Mouse (Mus musculus) spleen, postnatal 10 days (tissue): ENCODE results near the gene Sh3glb2.

Source experiments
- DNase-seq, 2 experiments: peaks; one replicate each; pipeline ENCODE4 v3.0.0; 2021 to 2022; ENCODE audit warnings: low spot score in 2 of 2

Sh3glb2 gene

DNA sequence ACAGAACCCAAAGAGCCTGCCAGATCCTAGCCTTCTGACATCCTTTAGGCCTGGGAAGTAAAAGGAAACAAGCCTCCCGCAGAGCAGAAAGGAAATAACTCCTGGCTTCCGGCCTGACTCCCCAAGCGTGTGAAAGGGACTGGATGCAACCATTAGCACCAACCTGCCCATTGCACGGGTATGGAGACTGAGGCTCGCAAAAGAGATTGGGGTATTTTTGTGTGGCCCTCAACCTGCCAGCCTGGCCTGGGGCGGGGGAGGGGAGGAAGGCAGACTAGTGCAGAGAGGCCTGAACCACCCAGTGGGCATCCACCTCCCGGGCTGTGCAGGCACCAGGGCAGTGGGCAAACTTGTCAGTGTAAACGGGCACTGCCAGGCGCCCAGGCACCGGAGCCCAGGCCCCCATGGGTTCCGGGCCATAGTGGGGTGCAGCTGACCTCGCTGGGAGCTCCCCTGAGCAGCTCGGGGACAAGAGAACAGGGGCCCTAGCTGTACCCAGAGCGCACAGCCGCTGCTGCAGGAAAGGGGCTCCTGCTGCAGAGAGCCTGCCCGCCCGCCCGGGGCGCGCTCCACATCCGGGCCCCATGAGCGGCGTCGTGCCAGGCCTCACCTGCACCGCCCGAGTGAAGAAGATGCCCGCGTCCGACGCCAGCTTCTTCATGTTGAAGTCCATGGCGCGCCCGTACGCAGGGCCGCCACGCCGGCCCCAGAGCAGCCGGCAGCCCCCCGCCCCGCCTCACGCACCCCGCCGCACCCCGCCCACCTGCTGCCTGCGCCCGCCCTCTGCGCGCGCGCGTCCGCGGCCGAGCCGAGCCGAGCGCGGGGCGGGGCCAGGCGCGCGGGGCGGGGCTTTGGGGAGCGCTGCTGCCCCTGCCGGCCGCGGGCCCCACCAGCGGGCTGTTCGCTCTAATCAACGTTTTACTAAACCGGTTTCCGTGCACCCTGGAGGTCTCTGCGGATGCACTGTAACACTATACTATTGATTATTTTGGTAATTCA is at the start of gene Sh3glb2:
TSS of gene Sh3glb2 (minus strand) at position 805 of the 999 bp plus-strand sequence.
- peak; percentile 83 to 94 for DNase-seq

- no peak for DNase-seq
Measured at GRCm38 (mm10) chr2:30408452-30409100, 49.4 kb upstream of the Sh3glb2 start.

GRCm38 (mm10) chr2:30407778-30408177 is 48.6 kb upstream of the Sh3glb2 start:
- no peak for DNase-seq

- DNase-seq = no peak
Measured at GRCm38 (mm10) chr2:30407221-30407620, 48.1 kb upstream of the Sh3glb2 start.

GRCm38 (mm10) chr2:30403870-30404269 is 44.7 kb upstream of the Sh3glb2 start:
- DNase-seq = no peak

GRCm38 (mm10) chr2:30402843-30403242 is 43.7 kb upstream of the Sh3glb2 start:
- DNase-seq = no peak

GRCm38 (mm10) chr2:30402351-30402826 is 43.3 kb upstream of the Sh3glb2 start:
- DNase-seq = no peak

DNA sequence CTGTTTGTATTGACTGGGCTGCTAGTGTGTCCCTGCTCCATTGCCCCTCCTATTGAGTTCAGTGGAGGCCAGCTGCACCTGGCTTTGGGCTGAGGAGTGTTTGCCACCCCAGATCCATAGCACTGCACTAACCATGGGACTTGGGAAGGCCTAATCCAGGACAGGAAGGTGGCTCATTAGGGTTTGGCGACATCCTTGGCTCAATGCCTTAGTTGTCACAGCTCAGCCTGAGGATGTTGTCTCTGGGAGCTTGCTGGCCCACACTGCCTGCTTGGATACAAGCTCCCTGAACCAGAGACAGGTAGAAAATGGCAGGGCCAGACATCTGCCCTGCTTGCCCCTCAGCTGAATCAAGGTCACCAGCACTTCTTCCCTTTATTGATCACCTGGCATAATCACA is 42.4 kb upstream of the Sh3glb2 start:
- no peak for DNase-seq

DNA sequence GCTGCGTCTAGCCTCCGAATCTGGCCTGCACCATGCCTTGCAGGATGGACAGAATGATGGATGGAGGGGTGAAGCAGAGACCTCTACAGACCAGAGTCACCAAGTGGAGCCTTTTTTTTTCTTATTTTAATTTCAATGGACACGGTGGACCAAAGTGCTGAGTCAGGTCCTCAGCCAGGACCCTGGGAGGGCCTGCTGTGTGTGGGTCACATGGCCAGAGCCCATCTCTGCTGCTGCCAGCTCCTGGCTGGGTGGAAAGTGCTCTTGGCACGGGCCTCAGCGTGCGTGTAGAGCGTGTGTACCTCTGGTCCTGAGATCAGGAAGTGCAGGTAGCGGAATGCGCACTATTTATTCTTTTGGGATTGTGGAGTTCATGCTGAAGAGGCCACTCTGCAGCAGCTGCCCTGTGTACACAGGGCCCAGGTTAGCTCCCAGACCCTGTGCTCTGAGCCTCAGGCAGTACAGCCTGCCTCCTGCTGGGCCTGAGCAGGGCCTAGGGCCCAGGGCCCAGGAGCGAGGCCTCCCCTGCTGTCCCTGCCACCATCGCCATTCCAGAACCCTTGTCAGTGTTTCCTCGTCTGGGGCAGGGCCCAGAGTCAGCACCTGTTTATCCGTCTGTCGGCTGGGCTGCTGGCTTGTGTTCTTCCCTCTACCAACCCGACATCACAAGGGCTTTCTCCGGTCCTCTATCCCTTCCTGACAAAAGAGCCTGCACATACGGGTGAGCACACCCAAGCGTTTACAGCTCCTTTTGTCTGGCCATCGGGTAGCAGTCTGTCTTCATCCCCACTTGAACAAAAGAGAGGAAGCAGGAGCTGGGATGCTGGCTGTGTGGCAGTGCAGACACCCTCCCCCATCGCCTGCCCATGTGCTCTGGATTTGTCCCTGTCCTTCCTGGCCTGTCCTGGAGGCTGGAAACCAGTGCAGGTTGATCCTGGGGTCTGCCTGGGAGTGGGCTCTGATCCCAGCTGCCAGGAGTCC is 40.3 kb upstream of the Sh3glb2 start:
- DNase-seq = no peak

GRCm38 (mm10) chr2:30397986-30398512 is 38.9 kb upstream of the Sh3glb2 start:
- DNase-seq = no peak

GRCm38 (mm10) chr2:30396246-30396645 is 37.1 kb upstream of the Sh3glb2 start:
- DNase-seq = no peak

DNA sequence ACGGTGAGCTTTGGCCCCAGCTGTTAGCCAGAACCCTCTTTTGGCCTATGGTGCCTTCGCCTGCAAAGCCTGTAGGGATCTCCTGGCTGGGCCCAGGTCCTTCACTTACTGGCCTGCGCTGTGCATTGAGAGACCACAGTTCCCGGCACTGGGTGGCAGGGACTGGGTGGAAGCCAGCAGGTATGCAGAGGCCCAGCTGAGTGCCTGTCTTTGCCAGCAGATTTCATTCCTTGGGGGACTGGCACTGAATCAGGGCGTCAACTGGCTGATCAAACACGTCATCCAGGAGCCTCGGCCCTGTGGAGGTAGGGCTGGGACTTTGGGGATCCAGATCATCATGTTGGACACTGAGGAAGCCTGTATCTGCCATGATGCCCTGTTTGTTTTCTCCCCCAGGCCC is 36.6 kb upstream of the Sh3glb2 start:
- DNase-seq = no peak

- no peak for DNase-seq
Measured at GRCm38 (mm10) chr2:30393370-30393656, 34.2 kb upstream of the Sh3glb2 start.

DNA sequence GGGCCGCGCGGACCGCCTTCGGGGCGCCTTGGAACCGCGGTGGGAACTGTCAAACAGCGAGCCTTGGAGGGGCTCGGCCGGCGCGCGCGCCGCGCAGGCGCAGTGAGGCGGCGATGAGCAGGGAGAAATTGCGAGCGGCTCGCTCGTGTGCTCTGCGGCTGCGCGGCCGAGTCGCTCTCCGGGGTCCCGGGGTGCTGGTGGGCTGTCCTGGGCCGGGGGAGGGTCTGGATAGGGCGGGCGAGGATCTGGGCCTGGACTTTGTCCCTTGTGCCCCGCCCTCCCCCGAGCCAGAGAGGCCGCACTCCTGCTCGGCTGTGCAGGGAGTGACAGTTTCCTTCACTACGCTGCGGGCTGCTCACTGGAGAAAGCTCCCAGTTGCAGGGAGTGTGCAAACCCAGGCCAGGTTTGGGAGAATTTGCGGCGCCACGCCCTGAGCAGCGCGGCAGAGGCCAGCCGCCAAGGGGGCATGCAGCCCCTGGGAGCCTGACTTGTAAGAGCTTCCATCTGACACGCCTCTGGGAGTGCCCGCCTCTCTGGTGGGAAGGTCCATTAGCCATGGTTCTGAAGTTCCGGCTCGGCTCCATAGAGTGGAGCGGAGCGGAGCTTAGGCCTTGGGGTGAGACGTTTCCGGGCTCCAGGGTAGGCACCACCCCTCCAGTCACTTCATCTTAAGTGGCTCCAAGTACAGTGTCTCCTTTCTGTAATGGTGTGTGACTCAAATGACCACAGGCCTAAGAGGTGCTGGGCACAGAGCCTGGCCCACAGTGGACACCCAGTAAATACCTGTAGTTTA is 33.6 kb upstream of the Sh3glb2 start:
- peak; percentile 53 to 84 for DNase-seq

DNA sequence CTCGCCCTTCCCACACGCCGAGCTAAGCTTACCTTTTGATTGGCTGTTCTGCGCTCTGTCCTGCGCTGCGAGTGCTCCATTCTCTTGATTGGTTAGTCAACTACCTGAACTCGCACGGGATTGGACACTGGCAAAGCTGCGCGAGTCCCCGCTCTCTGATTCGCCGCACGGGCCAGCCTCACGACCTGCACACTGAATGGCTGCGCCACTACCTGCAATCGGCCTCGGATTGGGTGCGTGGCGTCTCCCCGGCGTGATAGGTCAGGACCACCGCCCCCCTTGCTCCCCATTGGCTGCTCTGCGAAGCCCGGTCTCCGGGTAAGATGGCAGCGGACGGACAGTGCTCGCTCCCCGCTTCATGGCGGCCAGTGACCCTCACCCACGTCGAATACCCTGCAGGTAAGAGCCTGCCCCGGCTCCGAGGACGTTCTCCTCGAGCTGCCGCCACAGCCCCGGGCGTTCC is 33.0 kb upstream of the Sh3glb2 start, which contains the start of gene Dolpp1:
TSS of gene Dolpp1 (plus strand) at position 141 of the 463 bp plus-strand sequence.
- peak; percentile 91 to 96 for DNase-seq

DNA sequence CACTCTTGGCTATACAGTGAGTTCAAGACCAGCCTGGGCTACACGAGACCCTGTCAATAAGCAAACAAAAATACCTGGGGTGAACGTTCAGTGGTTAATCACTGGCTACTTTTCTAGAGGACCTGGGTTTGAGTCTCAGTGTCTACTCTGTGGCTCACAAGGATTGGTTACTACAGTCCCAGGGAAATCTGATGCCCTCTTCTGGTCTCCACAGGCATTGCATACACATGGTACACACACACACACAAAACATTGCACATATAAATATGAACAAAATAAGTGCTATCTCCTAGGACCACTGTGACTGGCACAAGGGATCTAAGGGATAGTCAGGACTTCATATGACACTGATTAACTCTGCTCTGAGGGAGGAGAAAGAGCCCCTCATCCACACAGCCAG is 29.9 kb upstream of the Sh3glb2 start:
- no peak for DNase-seq

DNA sequence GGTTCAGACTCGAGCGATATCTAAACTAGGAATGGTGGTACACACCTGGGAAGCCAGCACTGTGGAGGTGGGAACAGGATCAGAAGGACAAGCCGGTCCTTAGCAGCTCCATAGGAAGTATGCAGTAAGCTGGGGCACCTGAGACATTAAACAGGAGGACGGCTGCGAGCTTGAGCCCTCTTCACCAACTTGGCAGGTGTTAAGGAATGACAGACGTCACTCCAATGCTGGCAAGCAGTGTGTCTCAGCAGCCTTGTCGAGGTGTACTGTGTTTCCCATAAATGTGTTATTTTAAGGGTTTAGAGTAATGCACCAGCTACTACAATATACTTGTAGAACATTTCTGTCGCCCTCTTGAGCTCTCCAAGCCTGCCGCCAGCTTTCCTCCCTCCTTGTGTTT is 27.8 kb upstream of the Sh3glb2 start:
- DNase-seq = no peak

DNA sequence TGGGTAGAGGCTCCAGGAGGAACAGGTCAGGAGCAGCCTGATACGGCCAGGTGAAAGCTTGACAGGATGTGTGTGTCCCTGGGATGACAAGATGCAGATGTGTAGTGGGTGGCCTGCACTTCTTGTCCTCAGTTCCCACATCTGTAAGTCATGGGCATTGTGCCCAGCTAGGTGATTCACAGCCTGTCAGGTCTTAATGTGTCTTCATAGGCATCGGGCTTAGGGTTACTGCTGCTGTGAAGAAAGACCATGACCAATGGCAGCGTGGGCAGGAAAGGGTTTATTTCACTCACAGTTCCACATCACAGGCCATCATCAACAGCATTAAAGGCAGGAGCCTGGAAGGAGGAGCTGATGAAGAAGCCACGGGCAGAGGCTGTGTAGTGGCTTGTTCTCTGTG is 26.5 kb upstream of the Sh3glb2 start:
- no peak for DNase-seq

GRCm38 (mm10) chr2:30384814-30385213 is 25.7 kb upstream of the Sh3glb2 start:
- no peak for DNase-seq

DNA sequence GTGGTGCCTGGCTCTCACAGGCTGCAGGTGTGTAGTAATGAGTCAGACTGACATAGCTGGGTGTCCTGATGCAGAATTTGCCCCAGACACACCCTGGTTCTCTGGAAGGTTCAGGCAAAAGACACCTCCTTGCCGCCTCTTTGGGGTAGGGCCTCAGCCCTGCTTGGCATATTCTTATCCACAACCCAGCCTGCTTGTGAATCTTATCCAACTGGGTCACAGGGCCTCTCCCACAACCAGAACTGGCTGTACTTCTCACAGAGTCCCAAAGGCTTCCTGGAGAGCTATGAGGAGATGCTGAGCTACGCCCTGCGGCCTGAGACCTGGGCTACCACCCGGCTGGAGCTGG is 22.2 kb upstream of the Sh3glb2 start:
- peak in 1 of 2 experiments; percentile 43 for DNase-seq
